Mouse (Mus musculus) heart, embryonic 14.5 days (tissue): ENCODE measurements around the gene Chd9. TPM values are rescaled to one million over a fixed set of nuclear protein-coding genes. Genes with fewer than 3 reads are reported as not detected.

Experiments used
- ATAC-seq: fragments of 200-750 bp; cut with Nextera tagmentation; 2 replicates; pipeline ENCODE4 v1.8.0; 2017; ENCODE audit warnings: low read depth, moderate TSS enrichment; ENCODE audit not compliant: insufficient number of reproducible peaks, insufficient read depth, low FRiP score
- H3K27ac ChIP-seq, 2 experiments: fragments of 200-500 bp in 1 of 2; fragments of 300-500 bp in 1 of 2; sonication (generic) in 1 of 2; replicated peaks in 1 of 2; 2 replicates each; pipeline ENCODE4 v1.5.1; 2012 to 2014; ENCODE audit warnings: low read depth in 2 of 2, low read length in 2 of 2, control low read depth in 1 of 2, mild to moderate bottlenecking in 1 of 2, mixed read lengths in 1 of 2; ENCODE audit not compliant: control insufficient read depth in 1 of 2, insufficient read depth in 1 of 2
- H3K27me3 ChIP-seq: fragments of 300-500 bp; sonication (generic); 2 replicates; pipeline ENCODE4 v1.6.1; 2014; ENCODE audit warnings: mild to moderate bottlenecking, low read length, control low read depth; ENCODE audit not compliant: control insufficient read depth, insufficient read depth
- H3K36me3 ChIP-seq: fragments of 300-500 bp; sonication (generic); 2 replicates; pipeline ENCODE4 v1.6.1; 2014; ENCODE audit warnings: mild to moderate bottlenecking, control low read depth, low read length, mixed read lengths; ENCODE audit not compliant: control insufficient read depth, insufficient read depth
- H3K4me1 ChIP-seq, 2 experiments: fragments of 200-500 bp in 1 of 2; fragments of 300-500 bp in 1 of 2; sonication (generic) in 1 of 2; 2 replicates each; pipeline ENCODE4 v1.6.1; 2012 to 2014; ENCODE audit warnings: low read length in 2 of 2, control low read depth in 1 of 2, mixed read lengths in 1 of 2; ENCODE audit not compliant: control insufficient read depth in 2 of 2, insufficient read depth in 2 of 2
- H3K4me2 ChIP-seq: fragments of 300-500 bp; sonication (generic); 2 replicates; pipeline ENCODE4 v1.6.1; 2014; ENCODE audit warnings: mild to moderate bottlenecking, low read length
- H3K4me3 ChIP-seq, 2 experiments: fragments of 200-500 bp in 1 of 2; fragments of 300-500 bp in 1 of 2; sonication (generic) in 1 of 2; 2 replicates each; pipeline ENCODE4 v1.5.1; 2012 to 2014; ENCODE audit warnings: low read length in 2 of 2, mild to moderate bottlenecking in 2 of 2, control low read depth in 1 of 2, low read depth in 1 of 2, moderate library complexity in 1 of 2; ENCODE audit not compliant: control insufficient read depth in 1 of 2, insufficient read depth in 1 of 2
- H3K9ac ChIP-seq: fragments of 300-500 bp; sonication (generic); 2 replicates; pipeline ENCODE4 v1.6.1; 2014; ENCODE audit warnings: mild to moderate bottlenecking, low read length
- H3K9me3 ChIP-seq: fragments of 300-500 bp; sonication (generic); 2 replicates; pipeline ENCODE4 v1.6.1; 2016; ENCODE audit warnings: low read length, control low read depth; ENCODE audit not compliant: control insufficient read depth
- WGBS: fragments of 180-500 bp; shearing (Covaris S2); extraction: QIAGEN DNeasy Blood & Tissue Kit; methylation state at CpG from one replicate; pipeline ENCODE4 v1.1.7; 2014; 5-methylcytosine and 5-hydroxymethylcytosine counted together
- polyA plus RNA-seq: library from polyadenylated mRNA; unstranded; fragments of >200 nt; fragmentation: Nextera tagmentation; extraction: Ambion mirVana; gene quantifications from 2 replicates; pipeline ENCODE4 v1.2.1, GENCODE M21; 2014

Chd9 gene
- polyA plus RNA-seq, 1 experiment from 2014 or later, result 57.0 TPM

GRCm38 (mm10) chr8:90902002-90902401, 73.8 kb downstream of the Chd9 start:
- no peaks in the 10 kb centered on the region for H3K36me3 ChIP-seq
- ATAC-seq, result no peak
- no peaks in the 10 kb centered on the region for H3K4me1 ChIP-seq
- H3K4me3 ChIP-seq, result no peak overlapping the region
- H3K27ac ChIP-seq, result no peak overlapping the region
- 63% methylated on average over 2 of the region's 2 CpGs for WGBS
- H3K9ac ChIP-seq, result no peak overlapping the region
- H3K27me3 ChIP-seq, result no peaks in the 10 kb centered on the region
- no peaks in the 10 kb centered on the region for H3K9me3 ChIP-seq
- H3K4me2 ChIP-seq, result no peak overlapping the region

- 78% methylated on average over 2 of the region's 2 CpGs for WGBS
- H3K9ac ChIP-seq, result no peak overlapping the region
Measured at GRCm38 (mm10) chr8:90904171-90904706, 76.1 kb downstream of the Chd9 start.

GRCm38 (mm10) chr8:90906922-90907321, 78.8 kb downstream of the Chd9 start:
- Histone ChIP-seq H3K4me2 (peak overlapping the region; percentile 90), H3K27me3 (no peaks in the 10 kb centered on the region), H3K4me1 (no peaks in the 10 kb centered on the region), H3K9me3 (no peaks in the 10 kb centered on the region), H3K4me3 (0 out of 4 replicates have a peak overlapping the region, but pooled peaks of 1 of the 2 experiments have one; percentile 84), H3K27ac (no peak overlapping the region), H3K36me3 (no peaks in the 10 kb centered on the region), H3K9ac (no peak overlapping the region)
- ATAC-seq, result no peak
- 90% methylated on average over 4 of the region's 4 CpGs for WGBS

More at GRCm38 (mm10) chr8:90904171-90904706, 76.1 kb downstream of the Chd9 start:
- Histone ChIP-seq H3K4me3 (no peak overlapping the region), H3K27ac (no peak overlapping the region), H3K27me3 (no peaks in the 10 kb centered on the region), H3K36me3 (no peaks in the 10 kb centered on the region), H3K4me2 (no peak overlapping the region), H3K4me1 (no peaks in the 10 kb centered on the region), H3K9me3 (no peaks in the 10 kb centered on the region)
- no peak for ATAC-seq

GRCm38 (mm10) chr8:90907516-90907847, 79.3 kb downstream of the Chd9 start:
- no peaks in the 10 kb centered on the region for H3K27me3 ChIP-seq
- H3K9me3 ChIP-seq, result no peaks in the 10 kb centered on the region
- no peaks in the 10 kb centered on the region for H3K36me3 ChIP-seq
- no peak for ATAC-seq
- peak overlapping the region; percentile 84 to 88 for H3K4me3 ChIP-seq
- no peaks in the 10 kb centered on the region for H3K4me1 ChIP-seq
- peak overlapping the region; percentile 90 for H3K4me2 ChIP-seq
- H3K27ac ChIP-seq, result peak overlapping the region; percentile 84 to 86
- WGBS, result 16% methylated on average over 10 of the region's 10 CpGs
- peak overlapping the region; percentile 89 for H3K9ac ChIP-seq

- Histone ChIP-seq H3K9me3 (no peaks in the 10 kb centered on the region), H3K4me3 (peak overlapping the region; percentile 84 to 88), H3K27me3 (no peaks in the 10 kb centered on the region), H3K4me2 (peak overlapping the region; percentile 90), H3K9ac (peak overlapping the region; percentile 89), H3K27ac (peak overlapping the region; percentile 84 to 86), H3K4me1 (no peaks in the 10 kb centered on the region), H3K36me3 (no peaks in the 10 kb centered on the region)
- WGBS, result under 1% methylated on average over 81 of the region's 89 CpGs
- ATAC-seq, result peak; percentile 99
Measured at GRCm38 (mm10) chr8:90907848-90908551, 79.8 kb downstream of the Chd9 start.

- Histone ChIP-seq H3K9ac (peak overlapping the region; percentile 89), H3K4me1 (no peaks in the 10 kb centered on the region), H3K27ac (peak overlapping the region; percentile 78 to 84), H3K4me2 (peak overlapping the region; percentile 90), H3K36me3 (no peaks in the 10 kb centered on the region), H3K27me3 (no peaks in the 10 kb centered on the region), H3K9me3 (no peaks in the 10 kb centered on the region), H3K4me3 (peak overlapping the region; percentile 84 to 88)
- under 1% methylated on average over 67 of the region's 89 CpGs for WGBS
- peak; percentile 32 for ATAC-seq
Measured at GRCm38 (mm10) chr8:90908580-90909471, 80.7 kb downstream of the Chd9 start.

GRCm38 (mm10) chr8:90923158-90923905, 95.2 kb downstream of the Chd9 start:
- Histone ChIP-seq H3K27ac (no peak overlapping the region), H3K4me1 (no peaks in the 10 kb centered on the region), H3K36me3 (0 out of 2 replicates have a peak, but pooled peaks cover 3% of the 10 kb centered on the region), H3K9me3 (no peaks in the 10 kb centered on the region), H3K4me2 (no peak overlapping the region), H3K4me3 (no peak overlapping the region), H3K9ac (no peak overlapping the region), H3K27me3 (no peaks in the 10 kb centered on the region)
- 69% methylated on average over 3 of the region's 3 CpGs for WGBS
- no peak for ATAC-seq
